Mouse (Mus musculus) heart, postnatal 0 days (tissue): ENCODE measurements at regions not wholly inside any gene's neighbourhood (a gene's known extent, or its start where the extent isn't known, plus 50 kb on each side); places are given as distances from the start of the nearest gene placed in this dataset.

Experiments
- CTCF ChIP-seq: IDR thresholded peaks from 2 replicates; pipeline ENCODE4 v1.5.1; 2016; ENCODE audit warnings: antibody characterized with exemption, control low read depth, low read depth
- EP300 ChIP-seq: IDR thresholded peaks from 2 replicates; pipeline ENCODE4 v1.6.1; 2016; ENCODE audit warnings: antibody characterized with exemption, low read depth

GRCm38 (mm10) chr11:71939066-71939465 lies 98.2 kb downstream of the Aipl1 start:
- no peak for TF ChIP-seq CTCF
- TF ChIP-seq EP300, result no peak
